Mouse (Mus musculus) ZHBTc4 (cell line): ENCODE measurements around the gene Trex1.

ENCODE experiments used
- DNase-seq: peaks from one replicate; pipeline ENCODE4 v3.0.0-alpha.2; 2011; ENCODE audit warnings: low read depth, low spot score

Trex1 gene

GRCm38 (mm10) chr9:109051651-109052489 is 7.7 kb downstream of the Trex1 start:
- no peak for DNase-seq

- no peak for DNase-seq
These were observed 8.5 kb downstream of the Trex1 start for GRCm38 (mm10) chr9:109051011-109051501.

- DNase-seq = no peak
These were observed 8.9 kb downstream of the Trex1 start for GRCm38 (mm10) chr9:109050674-109050997.

GRCm38 (mm10) chr9:109049996-109050673 is 9.4 kb downstream of the Trex1 start:
- DNase-seq = peak; percentile 67

GRCm38 (mm10) chr9:109049316-109049715 is 10.2 kb downstream of the Trex1 start:
- no peak for DNase-seq

GRCm38 (mm10) chr9:109046306-109046705 is 13.2 kb downstream of the Trex1 start:
- DNase-seq = peak; percentile 89

GRCm38 (mm10) chr9:109041351-109041750 is 18.2 kb downstream of the Trex1 start:
- no peak for DNase-seq

GRCm38 (mm10) chr9:109040906-109041305 is 18.6 kb downstream of the Trex1 start:
- DNase-seq = no peak

- no peak for DNase-seq
These were observed 19.3 kb downstream of the Trex1 start for GRCm38 (mm10) chr9:109040216-109040615.

- no peak for DNase-seq
These were observed 19.9 kb downstream of the Trex1 start for GRCm38 (mm10) chr9:109039681-109040080.

GRCm38 (mm10) chr9:109038901-109039364 is 20.6 kb downstream of the Trex1 start:
- peak; percentile 51 for DNase-seq

GRCm38 (mm10) chr9:109038086-109038895 is 21.2 kb downstream of the Trex1 start, which contains the start of gene Shisa5:
TSS of gene Shisa5 (plus strand) at chr9:109038565.
- peak; percentile 88 for DNase-seq

GRCm38 (mm10) chr9:109032435-109032834 is 27.1 kb downstream of the Trex1 start:
- DNase-seq = no peak

GRCm38 (mm10) chr9:109031686-109032085 is 27.8 kb downstream of the Trex1 start:
- no peak for DNase-seq

GRCm38 (mm10) chr9:109031001-109031400 is 28.5 kb downstream of the Trex1 start:
- no peak for DNase-seq

GRCm38 (mm10) chr9:109030312-109030711 is 29.2 kb downstream of the Trex1 start:
- no peak for DNase-seq

GRCm38 (mm10) chr9:109028919-109029318 is 30.6 kb downstream of the Trex1 start:
- DNase-seq = no peak

- DNase-seq = no peak
These were observed 31.1 kb downstream of the Trex1 start for GRCm38 (mm10) chr9:109028421-109028820.

GRCm38 (mm10) chr9:109027521-109027920 is 32.0 kb downstream of the Trex1 start:
- no peak for DNase-seq

- DNase-seq = no peak
These were observed 36.5 kb downstream of the Trex1 start for GRCm38 (mm10) chr9:109022866-109023685.

- DNase-seq = no peak
These were observed 38.1 kb downstream of the Trex1 start for GRCm38 (mm10) chr9:109021428-109021827.
